Mouse (Mus musculus) liver, embryonic 14.5 days (tissue): ENCODE data around the gene Rapgef4.

Experiments
- CTCF ChIP-seq: IDR thresholded peaks from 2 replicates; pipeline ENCODE4 v1.5.1; 2016; ENCODE audit warnings: antibody characterized with exemption, low read depth, control low read depth
- EP300 ChIP-seq: IDR thresholded peaks from 2 replicates; pipeline ENCODE4 v1.6.1; 2016; ENCODE audit warnings: antibody characterized with exemption, low read depth

- TF ChIP-seq CTCF, result no peak
- no peak for TF ChIP-seq EP300
These were observed 58.5 kb downstream of the Rapgef4 start for GRCm38 (mm10) chr2:72039522-72040045.
